Mouse (Mus musculus) erythroblast, adult 5-6 weeks (primary cell): ENCODE data around the gene Ptprg. TPM values are rescaled to one million over a fixed set of nuclear protein-coding genes. Genes with fewer than 3 reads are reported as not detected.

Experiments
- ATAC-seq: replicated peaks from 2 replicates; pipeline ENCODE4 v1.8.0; 2016; ENCODE audit warnings: moderate number of reproducible peaks, mild to moderate bottlenecking, moderate TSS enrichment, inconsistent platforms; ENCODE audit not compliant: poor library complexity, low FRiP score, severe bottlenecking
- total RNA-seq, 2 experiments: library from RNA; stranded (forward) in 1 of 2; stranded (reverse) in 1 of 2; fragments of 150-400 nt in 1 of 2; fragments of 200-764, 138-1000 nt in 1 of 2; gene quantifications; 2 replicates each; pipeline versions ENCODE4 v1.2.3 to v1.2.4; 2015 to 2017; ENCODE audit warnings: low replicate concordance in 2 of 2

The Ptprg gene
- total RNA-seq, 2 experiments from 2014 or later, result not detected

DNA sequence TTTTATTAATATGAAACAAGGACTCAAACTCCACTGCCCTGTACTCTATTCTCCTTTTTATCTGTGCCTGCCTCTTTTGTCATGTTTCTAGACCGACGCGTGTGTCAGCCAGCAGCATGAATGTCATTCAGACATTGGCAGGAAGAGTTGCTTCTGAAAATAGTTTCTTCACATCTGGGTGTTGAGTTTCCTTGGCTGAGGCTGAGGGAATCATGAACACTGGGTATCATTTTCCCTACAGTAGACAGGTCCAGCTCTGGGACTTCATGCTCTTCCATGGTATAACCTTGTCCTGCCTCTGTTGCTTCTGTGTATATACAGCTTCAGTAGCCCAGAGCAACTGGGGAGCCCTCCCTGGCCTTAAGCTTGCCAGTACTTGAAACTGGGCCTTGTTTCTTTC is 310.0 kb downstream of the Ptprg start:
- ATAC-seq, result no peak

DNA sequence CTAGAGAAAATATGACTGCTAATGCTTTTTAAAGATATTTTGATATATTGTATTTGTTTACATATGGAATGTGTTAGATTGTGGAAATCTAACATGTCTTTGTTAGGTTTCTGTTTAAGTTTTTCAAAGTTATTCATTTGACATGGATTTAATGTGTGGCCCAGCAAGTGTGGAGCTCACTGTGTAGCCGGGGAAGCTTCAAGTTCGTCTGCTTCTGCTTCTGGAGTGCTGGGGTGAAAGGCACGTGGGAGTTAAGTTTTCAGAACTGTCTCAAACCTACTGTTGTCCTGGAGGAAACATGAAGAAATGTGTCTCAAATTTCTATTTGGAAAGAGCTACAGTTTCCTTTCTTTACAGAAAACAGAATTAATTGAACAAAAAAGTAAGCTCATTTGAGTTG is 311.5 kb downstream of the Ptprg start:
- no peak for ATAC-seq

DNA sequence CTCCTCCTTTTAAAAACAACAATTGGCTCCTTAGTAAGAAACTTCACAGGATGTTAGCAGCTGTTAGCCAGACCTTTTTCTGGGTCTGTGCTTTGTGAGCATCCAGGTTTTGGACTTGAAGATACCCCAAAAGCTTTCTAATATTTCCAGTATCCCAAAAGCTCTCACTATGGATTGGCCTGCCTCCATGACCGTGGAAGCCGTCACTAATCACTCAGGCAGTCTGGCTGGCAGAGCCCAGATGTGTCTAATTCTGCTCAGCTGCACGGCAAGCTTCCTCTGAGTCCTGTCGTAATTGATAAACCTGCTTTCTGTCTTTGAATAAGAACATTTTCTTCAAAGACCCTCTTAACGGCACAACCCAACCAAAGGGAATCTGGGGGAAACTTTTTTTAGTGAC is 312.0 kb downstream of the Ptprg start:
- ATAC-seq, result no peak

DNA sequence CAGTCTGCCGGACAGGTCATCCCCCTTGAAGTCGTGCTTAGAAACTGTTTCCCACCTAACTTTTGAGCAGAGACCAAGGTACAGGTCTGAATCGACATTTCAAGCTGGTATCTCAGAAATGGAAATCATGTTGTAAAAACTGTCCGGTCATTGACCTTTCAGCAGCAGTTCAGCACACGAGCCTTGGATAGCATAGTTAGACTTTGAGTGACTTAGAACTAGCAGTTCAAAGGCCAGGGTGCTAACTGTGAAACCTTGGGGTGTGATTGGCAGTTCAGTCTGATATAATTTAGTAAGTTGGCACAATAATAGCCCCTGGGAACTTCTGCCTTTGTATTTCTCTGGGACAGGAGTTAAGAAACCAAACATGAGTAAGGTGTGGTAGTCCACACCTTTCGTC is 312.5 kb downstream of the Ptprg start:
- ATAC-seq, result no peak

DNA sequence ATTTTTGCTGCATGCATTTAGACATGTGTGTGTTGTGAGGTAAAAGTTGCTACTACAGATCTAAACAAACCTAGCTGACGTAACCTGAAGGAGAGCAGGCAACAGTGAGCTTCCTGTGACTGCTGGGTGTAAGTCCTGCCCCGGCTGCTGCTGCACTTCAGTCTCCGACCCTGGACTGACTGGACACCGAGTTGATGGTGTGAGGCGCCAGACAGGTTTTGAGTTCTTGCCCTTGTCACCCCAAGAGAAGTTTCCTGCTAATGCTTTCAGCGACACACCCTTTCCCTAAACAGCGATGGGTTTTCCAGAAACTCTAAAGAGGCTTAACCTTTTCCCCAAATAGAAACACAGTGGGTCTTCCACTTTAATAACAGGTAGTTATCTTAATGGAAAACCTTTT is 313.1 kb downstream of the Ptprg start:
- no peak for ATAC-seq

DNA sequence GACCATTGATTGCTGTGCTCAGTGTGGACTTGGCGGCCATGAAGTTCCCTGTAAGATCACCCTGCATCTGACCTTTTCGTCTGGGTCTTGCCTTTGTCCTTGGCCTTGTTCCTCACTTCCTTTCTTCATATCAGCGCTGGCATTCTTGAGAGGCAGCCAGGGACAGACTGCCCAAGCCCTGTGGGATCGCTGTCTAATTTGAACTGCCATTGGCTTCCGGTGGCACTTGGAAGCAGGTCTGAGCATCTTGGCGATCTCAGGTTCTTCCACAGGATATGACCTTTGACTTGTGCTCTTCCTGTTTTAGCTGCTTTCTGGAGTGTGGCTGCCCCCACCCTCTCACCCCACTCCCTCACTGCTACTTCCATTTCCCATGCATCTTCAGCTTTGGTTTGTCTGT is 315.3 kb downstream of the Ptprg start:
- ATAC-seq, result no peak

DNA sequence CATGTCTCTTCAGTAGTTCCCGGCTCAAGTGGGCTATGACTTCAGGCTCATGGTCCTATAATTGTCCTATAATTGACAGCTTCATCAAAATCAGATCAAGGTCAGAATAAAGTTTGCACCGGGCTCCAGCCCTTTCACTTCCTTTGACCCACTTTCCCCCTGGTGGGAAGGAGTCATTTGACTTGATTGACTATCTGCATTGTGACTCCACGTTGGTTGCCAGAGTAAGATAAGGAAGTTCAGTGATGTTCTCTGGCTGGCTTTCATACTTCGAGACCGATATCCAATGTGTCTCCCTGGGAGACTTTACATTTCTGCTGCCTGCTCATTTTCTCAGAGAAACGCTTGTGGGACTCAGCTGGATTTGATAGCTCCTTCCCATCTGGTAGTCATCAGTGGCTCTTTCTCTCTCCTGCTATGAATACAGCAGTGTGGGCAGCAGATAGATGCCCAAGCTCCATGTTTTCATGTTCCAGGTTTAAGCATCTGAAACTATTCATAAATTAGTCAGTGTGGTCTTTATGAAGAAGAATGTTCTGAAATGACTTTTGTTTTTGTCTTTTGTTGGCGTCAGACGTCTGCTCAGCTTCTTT is 318.5 kb downstream of the Ptprg start:
- ATAC-seq, result no peak

DNA sequence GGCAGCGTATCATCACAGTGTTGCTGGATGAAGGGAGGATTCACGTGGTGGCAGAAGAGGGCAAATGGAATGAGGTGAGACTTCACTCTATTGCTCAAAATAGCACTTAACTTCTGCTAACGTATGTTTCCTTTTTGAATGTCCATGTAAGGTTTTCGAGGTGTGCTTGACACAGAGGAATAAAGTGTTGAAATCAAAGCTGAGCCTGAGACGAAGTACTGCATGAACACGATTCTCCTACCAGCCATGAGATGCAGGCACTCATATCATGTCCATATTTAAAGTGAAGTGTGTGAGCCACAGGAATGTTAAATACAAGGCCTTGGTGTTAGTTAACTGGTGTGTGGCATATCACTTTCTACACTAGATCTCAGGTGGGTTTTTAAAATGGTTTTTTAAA is 320.9 kb downstream of the Ptprg start:
- no peak for ATAC-seq

DNA sequence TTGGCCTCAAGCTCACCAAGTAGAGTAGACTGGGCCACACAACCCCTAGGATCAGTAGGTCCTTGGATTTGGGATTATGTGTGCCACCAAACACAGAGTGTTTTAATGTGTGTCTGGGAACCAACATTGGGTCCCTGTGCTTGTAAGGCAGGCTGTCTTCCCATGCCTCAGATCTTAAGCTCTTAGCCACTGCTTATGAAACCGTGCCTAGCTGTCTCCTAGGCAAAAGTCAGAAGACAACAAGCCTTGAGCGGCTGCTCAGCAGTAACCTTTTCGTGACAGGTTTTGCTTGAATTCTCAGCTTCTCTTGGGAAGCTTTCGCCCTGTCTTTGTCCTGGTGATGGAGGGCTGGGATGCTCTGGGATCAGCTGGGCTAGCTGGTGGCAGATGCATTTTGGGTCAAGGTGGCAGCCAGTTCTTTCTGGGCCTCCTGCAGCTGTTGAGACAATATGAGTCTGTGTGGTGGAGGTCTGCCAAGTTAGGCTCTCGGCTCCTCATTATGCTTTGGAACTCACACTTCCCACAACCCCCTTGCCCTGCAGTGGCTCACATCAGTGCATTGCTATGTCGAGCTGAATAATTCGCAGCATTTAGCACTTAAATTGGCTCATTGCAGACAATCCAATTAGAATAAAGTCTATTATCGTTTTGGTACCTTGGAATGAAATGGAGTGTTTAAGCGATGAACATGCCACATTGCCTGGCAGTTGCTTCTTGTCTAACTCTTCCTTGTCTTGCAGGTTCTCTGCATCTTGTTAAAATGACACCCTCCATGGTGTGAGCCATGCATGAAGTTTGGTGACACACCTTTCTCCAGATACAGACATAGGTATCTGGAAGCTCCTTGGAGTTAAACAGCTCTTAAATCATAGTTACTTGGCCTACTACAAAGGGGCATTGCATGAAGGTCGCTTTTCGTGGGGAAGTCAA is 321.9 kb downstream of the Ptprg start:
- ATAC-seq, result no peak

DNA sequence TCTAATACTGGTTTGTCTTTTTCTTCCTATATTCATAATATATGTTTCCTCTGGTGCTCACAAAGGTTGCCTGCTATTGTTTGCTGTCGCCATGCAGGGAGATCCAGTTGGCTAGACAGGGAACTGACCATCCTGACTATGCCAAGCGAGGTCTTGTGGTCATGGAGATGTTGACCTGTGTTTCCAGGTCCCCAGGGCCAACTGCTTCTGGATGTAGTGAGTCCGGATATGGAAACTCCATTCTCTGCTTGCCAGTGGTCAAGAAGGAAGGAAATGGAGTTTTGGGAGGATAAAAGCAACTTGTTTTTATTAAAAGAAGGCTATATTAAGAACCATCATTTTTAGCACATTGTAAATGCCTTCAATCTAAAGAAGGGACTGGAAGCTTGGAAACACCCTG is 327.8 kb downstream of the Ptprg start:
- ATAC-seq, result no peak

DNA sequence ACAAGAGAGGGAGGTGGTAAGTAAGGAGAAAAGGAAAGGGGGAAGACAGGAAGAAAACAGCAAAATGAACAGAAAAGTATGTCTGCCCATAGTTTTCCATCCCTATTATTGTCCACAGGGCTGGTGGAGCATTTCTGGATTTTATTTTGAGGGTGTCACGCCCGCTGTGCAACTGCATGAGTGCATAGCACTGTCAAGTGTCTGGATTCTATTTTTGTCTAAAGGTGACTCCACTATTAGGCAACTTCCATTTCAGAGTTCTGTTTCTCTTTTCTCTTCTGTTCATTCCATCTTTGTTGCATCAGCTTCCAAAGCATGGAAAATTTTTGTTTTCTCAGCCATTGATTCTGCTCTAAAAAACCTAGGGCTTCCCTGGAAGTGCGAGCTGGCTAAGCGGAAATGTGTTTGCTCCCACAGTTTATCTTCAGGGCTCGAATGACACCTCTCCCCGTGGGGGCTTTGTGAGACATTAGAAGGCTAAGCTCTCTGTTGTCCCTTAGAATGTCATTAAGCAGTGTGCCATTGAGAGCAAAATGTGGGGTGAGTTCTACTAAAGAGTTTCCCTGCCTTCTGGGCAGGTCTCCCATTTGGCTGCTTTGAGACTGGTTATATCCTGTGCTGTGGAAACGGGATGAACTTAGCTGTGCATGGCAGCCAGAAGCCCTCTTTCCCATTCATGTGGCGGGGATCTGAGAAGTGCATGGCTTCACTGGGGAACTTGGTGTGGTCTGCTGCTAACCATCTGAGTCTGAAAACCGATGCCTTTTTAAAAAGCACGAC is 330.0 kb downstream of the Ptprg start:
- no peak for ATAC-seq

DNA sequence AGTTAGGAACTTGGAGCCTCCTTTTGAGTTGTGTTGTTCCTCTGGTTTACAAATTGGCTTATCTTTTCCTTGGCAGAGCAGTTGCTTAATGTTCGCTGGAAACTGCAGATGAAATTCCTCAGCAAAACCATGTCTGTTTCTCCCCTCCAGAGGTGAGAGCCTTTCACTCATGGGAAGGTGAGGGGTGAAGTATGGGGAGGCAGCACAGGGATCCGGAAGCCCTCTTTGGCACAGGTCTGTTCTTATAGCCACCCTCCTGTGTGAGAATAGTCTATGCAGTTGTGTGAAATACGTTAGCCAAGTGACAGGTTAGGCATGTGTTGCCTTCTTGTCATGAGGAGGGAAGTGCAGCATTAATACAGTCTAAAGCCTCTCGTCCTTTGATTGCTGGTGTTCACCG is 330.7 kb downstream of the Ptprg start:
- ATAC-seq, result no peak

DNA sequence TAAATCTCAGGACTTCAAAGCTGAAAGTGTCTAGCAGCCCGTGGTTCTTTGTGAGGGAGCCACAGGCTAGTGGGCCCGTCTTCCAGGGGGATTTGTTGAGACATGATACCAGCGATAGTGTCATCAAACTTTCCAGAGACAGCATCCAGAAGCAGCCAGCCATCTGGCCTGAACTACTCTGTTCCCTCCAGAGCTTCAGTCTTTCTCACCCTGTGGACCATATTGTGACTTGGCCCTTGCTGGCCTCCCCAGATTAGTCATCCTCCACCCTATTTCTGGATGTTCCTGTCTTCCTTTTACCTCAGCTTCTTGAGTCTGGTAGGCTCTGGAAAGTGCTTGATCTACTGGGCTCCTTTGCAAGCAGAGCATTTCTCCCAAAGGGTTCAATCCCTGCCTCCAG is 333.1 kb downstream of the Ptprg start:
- no peak for ATAC-seq

DNA sequence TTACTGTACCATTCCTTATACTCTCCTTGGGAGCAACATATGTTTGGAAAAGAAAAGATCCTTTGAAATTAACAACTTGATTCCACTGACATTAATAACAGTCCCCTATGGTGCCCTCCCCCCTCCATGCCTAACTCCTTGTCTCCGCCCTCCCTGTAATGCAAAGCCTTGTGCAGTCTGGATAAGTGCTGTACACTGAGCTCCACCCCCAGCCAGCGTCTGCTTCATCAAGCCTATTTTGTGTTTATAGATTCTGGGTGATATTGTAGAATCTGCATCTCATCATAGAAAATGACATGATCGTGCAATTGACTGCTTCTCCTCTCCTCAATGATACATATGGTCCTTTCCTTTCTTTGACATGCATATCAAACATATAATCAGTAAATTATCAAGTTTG is 337.6 kb downstream of the Ptprg start:
- no peak for ATAC-seq

DNA sequence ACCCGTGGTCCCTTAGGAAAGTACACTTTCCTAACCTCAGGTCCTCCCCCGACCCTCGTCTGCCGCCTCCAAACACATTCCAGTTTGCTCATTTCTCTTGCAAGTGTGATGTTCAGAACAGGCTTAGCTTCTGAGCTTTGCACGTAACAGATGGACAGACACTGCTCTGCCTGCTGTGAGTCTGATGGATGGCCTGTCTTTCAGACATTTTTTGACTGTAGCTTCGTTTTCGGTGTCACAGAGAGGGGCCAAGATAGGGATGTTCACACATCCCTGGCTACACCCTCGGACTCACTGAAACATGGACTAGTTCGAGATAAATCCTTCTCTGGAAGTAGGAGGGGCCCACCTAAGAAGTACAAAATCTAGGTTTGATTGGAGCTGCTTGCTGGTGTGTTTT is 339.3 kb downstream of the Ptprg start:
- ATAC-seq, result no peak

DNA sequence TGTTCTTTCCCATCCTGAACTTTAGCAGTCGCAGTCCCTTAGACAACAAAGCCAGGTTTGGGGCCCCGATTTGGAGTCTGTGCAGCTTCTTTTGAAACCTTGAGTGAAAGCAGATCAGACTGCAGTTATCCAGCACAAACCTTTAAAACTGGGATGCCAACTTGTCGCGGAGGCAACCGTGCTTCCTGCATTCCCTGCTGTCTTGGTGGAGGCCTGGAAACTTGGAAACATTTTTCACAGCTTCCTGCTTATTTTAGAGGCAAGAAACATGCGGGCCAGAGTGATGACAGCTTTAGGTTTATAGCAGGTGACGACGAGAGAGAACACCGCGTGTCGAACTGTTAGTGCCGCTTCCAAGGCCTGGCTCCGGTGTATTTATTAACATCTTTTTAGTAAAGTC is 342.2 kb downstream of the Ptprg start:
- ATAC-seq, result no peak

DNA sequence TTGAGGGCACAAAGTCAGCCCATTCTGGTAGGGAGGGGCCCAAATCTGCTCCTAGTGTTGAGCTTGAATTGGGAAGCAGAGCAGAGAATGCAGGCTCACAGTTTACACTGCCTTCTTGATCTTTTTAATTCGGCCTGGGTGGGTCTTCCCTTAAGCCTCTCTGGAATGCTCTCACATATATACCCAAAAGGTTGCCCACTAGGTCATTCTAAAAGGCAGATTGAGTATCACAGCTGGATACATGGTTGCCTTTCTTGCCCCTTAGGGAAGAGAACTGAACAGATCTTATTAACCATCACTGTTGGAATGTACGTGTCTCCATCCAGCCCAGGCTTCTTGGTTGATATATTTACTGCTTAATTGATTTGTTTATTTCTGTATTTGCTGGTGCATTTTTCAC is 349.5 kb downstream of the Ptprg start:
- no peak for ATAC-seq

DNA sequence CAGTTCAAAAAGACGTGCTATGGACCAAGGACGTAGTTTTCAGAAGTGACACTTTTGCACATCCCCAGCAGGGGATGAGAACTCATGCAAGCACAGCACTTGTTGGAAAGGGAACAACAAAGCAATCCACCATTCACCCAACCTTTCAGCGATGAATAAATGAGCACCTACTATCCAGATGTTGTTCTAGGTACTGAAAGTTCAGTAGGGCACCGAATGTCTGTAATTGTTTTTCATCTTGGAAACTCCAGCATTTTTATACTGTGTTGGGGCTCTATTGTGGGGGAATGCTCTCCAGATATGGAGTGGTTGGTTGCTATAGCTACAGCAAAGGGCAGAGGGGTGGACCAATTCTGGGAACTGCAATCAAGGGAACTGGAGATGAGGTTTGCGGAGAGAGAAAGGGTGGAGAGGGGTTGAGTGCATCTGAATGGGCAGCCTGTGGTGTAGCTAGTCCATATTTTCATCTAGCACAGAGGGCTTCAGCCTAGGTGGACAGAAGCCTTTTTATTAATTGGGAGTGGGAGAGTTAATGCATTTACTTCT is 352.9 kb downstream of the Ptprg start:
- ATAC-seq, result no peak

DNA sequence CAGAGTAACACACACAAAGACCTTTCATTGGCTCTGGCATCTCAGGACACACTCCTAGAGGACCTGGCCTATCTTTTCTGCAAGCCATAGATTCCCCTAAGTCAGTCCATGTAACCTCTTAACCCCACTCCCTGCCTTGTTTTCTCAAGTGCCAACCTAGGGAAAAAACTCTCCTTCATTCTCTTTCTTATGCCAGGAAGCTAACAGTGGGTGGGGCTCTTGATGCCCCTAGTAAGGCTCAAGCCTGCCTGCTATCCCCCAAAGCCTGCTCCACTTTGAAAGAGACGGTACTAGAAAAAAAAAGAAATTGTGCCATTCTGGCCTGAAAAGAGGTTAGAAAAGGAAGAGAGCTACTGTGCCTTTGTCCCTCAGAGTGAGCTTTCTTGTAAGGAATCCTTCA is 358.9 kb downstream of the Ptprg start:
- ATAC-seq, result no peak

DNA sequence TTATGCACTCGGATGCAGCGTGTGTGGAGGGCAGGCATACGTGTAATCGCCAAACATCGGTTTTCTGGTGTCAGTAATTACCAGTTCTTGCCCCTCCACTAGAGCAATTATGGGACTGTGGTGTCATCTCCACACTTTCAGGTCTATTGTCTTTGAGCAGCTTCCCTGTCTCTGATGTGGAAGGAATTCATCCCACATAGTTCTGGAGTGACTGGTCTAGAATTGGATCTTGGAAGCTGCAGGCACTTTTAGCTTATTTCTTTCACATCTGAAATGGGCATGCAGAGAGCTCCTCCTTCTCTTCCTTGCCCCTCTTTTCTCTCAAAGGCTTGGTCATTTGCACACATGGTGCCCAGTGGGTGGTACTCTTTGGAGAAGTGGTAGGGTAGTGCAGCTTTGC is 363.9 kb downstream of the Ptprg start:
- no peak for ATAC-seq

DNA sequence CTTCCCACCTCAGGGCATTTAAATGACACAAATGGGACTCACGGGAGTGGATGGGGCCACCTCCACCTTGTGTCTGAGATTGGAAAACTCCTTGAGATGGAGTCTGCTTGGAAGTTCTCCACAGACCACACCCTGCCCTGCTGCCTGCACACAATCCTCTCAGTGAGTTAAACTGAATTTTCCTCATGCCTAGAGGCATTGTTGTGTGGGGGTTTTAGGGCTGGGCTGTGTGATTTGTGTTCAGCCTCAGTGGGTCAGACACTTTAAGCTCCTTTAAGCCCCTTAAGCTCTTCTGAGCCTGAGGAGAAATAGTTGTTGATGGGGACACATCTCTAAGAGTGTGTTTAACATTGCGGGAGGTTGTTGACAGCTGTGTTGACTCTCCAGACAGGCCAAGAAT is 375.2 kb downstream of the Ptprg start:
- ATAC-seq, result no peak
